Mouse (Mus musculus) embryo, embryonic 11 days (tissue): Measurements from ENCODE around the gene Tmx4.

Experiments
- DNase-seq: peaks from one replicate; pipeline ENCODE4 v3.0.0-alpha.2; 2015

Tmx4 gene

GRCm38 (mm10) chr2:134552358-134552757 is 91.6 kb downstream of the Tmx4 start:
- no peak for DNase-seq

GRCm38 (mm10) chr2:134549770-134550169 is 94.2 kb downstream of the Tmx4 start:
- peak; percentile 65 for DNase-seq

DNA sequence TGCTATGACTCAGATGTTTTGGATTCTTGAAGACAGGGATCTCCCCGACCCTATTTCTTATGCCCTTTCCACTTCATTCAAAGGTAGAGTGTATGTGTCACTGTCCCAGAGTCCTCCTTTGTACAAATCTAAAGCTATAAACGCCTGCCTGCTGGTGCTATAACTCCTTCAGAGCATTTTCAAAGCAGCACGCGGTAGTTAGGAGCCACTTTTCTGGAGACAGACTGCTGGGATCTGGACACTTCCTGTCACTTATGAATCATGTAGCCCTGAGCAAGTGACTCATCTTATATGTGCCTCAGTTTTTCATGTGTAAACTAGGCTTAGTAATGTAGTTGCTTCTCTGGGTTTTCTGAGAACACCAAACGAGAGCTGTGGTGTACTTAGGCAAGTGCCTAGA is 98.8 kb downstream of the Tmx4 start:
- DNase-seq = no peak

DNA sequence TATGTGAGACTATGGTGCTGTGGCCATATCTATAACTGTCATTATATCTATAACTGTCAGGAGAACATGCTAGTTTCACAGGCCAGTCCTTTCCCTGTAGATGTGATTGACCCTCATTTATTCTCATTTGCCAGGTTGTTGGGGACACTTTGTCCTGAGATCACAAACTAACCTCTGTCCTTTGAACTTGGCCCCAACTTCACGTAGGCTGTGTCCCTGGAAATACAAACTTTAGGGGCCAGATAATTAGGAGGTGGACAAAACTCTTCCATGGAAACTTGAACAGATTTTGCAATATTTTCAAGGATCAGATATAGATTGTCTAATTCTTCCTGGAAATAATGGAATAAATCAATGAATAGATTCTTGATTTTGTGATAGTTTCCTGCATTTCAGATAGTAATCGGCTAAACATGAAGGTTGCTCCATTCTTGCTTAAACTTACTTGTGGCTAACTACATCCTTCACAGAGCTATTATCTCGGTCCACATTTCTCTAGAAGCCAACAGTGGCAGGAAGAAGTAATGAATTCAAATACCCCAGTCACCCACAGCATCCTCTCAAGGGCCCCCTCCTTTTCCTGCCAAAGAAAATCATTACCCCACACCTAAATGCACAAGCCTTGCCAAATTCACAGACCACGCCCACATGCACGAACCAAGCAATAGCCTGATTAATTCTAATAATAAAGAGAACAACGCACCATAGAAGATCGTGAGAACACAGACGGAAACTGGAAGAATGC is 99.5 kb downstream of the Tmx4 start:
- DNase-seq = no peak
